Mouse (Mus musculus) left cerebral cortex, postnatal 4 days (tissue): ENCODE data around the gene C130026I21Rik. TPM values are rescaled to one million over a fixed set of nuclear protein-coding genes. Genes with fewer than 3 reads are reported as not detected.
"Not testable (repeated sequence)": the region's sequence is repeated elsewhere in the genome, so short reads cannot be mapped to it uniquely, and the experiment has no call there.

ENCODE experiments used
- DNase-seq: peaks from one replicate; pipeline ENCODE4 v3.0.0-alpha.2; 2022
- intact Hi-C: fragments of 180-260 bp; cut with DNase I; formaldehyde crosslinking; loops from one replicate; pipeline ENCODE4 v1.15.1; 2025
- total RNA-seq, 2 experiments: library from RNA; stranded (reverse); gene quantifications; 2 replicates each; pipeline ENCODE4 v1.2.3; 2021

C130026I21Rik gene
- total RNA-seq, 2 experiments from 2014 or later = 0.66 to 1.1 TPM

- intact Hi-C loops, DNase-seq: not testable (repeated sequence)
Observed at GRCm38 (mm10) chr1:85035801-85036200, 234.6 kb downstream of the C130026I21Rik start.

GRCm38 (mm10) chr1:85034394-85034793 is 236.0 kb downstream of the C130026I21Rik start:
- DNase-seq, intact Hi-C loops: not testable (repeated sequence)

- intact Hi-C loops, DNase-seq: not testable (repeated sequence)
Observed at GRCm38 (mm10) chr1:85033616-85034015, 236.8 kb downstream of the C130026I21Rik start.

GRCm38 (mm10) chr1:85030211-85030610 is 240.2 kb downstream of the C130026I21Rik start:
- intact Hi-C loops, DNase-seq: not testable (repeated sequence)

GRCm38 (mm10) chr1:85011933-85012332 is 258.4 kb downstream of the C130026I21Rik start:
- DNase-seq, intact Hi-C loops: not testable (repeated sequence)

- DNase-seq = not testable (repeated sequence)
Observed at GRCm38 (mm10) chr1:85010947-85011346, 259.4 kb downstream of the C130026I21Rik start.

GRCm38 (mm10) chr1:85007737-85008136 is 262.6 kb downstream of the C130026I21Rik start:
- intact Hi-C loops, DNase-seq: not testable (repeated sequence)

More at GRCm38 (mm10) chr1:85010947-85011346, 259.4 kb downstream of the C130026I21Rik start:
- intact Hi-C loops = not testable (repeated sequence)

GRCm38 (mm10) chr1:84999241-84999640 is 271.1 kb downstream of the C130026I21Rik start:
- intact Hi-C loops = not testable (repeated sequence)

GRCm38 (mm10) chr1:84996305-84996704 is 274.1 kb downstream of the C130026I21Rik start:
- intact Hi-C loops, DNase-seq: not testable (repeated sequence)

More at GRCm38 (mm10) chr1:84999241-84999640, 271.1 kb downstream of the C130026I21Rik start:
- DNase-seq = not testable (repeated sequence)

- DNase-seq, intact Hi-C loops: not testable (repeated sequence)
Observed at GRCm38 (mm10) chr1:84994461-84994860, 275.9 kb downstream of the C130026I21Rik start.

GRCm38 (mm10) chr1:84993688-84994319 is 276.6 kb downstream of the C130026I21Rik start:
- DNase-seq, intact Hi-C loops: not testable (repeated sequence)

- intact Hi-C loops = not testable (repeated sequence)
Observed at GRCm38 (mm10) chr1:84993235-84993634, 277.1 kb downstream of the C130026I21Rik start.

GRCm38 (mm10) chr1:84992827-84993226 is 277.5 kb downstream of the C130026I21Rik start:
- intact Hi-C loops, DNase-seq: not testable (repeated sequence)

More at GRCm38 (mm10) chr1:84993235-84993634, 277.1 kb downstream of the C130026I21Rik start:
- not testable (repeated sequence) for DNase-seq

GRCm38 (mm10) chr1:84989044-84989443 is 281.3 kb downstream of the C130026I21Rik start:
- DNase-seq = not testable (repeated sequence)

GRCm38 (mm10) chr1:84987729-84988128 is 282.6 kb downstream of the C130026I21Rik start:
- intact Hi-C loops = not testable (repeated sequence)

More at GRCm38 (mm10) chr1:84989044-84989443, 281.3 kb downstream of the C130026I21Rik start:
- intact Hi-C loops = not testable (repeated sequence)

GRCm38 (mm10) chr1:84961779-84962178 is 308.6 kb downstream of the C130026I21Rik start:
- intact Hi-C loops, DNase-seq: not testable (repeated sequence)

More at GRCm38 (mm10) chr1:84987729-84988128, 282.6 kb downstream of the C130026I21Rik start:
- DNase-seq = not testable (repeated sequence)

- DNase-seq, intact Hi-C loops: not testable (repeated sequence)
Observed at GRCm38 (mm10) chr1:84957713-84958112, 312.7 kb downstream of the C130026I21Rik start.

- DNase-seq, intact Hi-C loops: not testable (repeated sequence)
Observed at GRCm38 (mm10) chr1:84956771-84957170, 313.6 kb downstream of the C130026I21Rik start.

GRCm38 (mm10) chr1:84952456-84953181 is 317.7 kb downstream of the C130026I21Rik start:
- DNase-seq = no peak
- intact Hi-C loops = no loop called here

GRCm38 (mm10) chr1:84951566-84951965 is 318.8 kb downstream of the C130026I21Rik start:
- no peak for DNase-seq
- intact Hi-C loops = no loop called here

- no peak for DNase-seq
- intact Hi-C loops = no loop called here
Observed at GRCm38 (mm10) chr1:84947390-84947789, 323.0 kb downstream of the C130026I21Rik start.
